Mouse (Mus musculus) MEL-GATA-1-ER (cell line): ENCODE data around the gene Krt76.

Experiments used
- DNase-seq: peaks from one replicate; pipeline ENCODE4 v3.0.0-alpha.2; 2012; ENCODE audit warnings: low read depth; ENCODE audit errors: extremely low read depth

Gene Krt76

DNA sequence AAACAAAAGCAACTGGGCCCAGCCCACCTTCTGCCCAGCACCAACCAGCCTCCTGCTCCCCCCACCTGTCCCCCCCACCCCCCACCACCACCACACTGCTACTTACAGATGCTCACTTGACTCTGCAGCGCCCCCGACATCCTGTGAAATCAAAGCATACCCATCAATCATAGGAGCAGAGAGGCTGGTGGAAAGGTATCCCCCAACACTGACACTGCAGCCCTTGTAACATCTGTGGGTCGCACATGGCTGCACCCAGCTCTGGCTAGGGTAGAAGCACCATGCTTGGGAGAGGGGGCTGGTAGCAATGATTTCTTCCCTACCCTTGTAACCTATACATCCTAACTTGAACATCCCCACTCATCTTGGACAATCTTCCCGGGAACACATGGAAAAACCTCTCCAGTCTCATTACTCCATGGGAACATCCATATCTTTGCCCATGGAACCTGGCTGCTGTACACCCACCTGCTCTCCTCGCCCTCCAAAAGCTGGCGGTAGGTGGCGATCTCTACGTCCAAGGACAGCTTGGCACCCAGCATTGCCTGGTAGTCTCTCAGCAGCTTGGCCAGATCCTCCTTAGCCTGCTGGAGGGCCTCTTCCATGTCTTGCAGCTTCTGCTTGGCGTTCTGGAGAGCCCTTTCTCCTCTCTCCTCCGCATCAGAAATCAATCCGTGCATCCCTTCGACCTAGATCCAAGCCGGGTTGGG, 32.1 kb downstream of the Krt76 start:
- DNase-seq: no peak

DNA sequence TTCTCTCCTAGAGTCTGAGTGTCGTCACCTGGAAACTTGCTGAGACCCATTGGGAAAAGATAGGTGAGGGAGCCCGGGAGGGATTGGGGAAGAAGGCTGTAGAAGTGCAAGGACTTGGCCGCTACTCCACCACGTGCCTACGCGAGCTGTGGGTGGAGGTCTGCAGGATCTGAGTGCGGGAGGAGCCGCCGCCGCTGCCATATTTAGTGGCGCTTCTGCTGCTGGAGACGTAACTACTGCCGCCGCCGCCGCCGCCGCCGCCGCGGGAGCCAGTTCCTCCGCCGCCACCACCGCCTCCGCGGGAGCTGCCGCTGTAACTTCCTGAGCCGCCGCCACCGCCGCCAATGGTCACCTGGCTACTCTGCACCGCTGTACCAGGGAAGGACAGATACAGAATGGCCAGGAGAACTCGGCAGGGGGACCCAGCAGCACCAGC, 33.0 kb downstream of the Krt76 start:
- no peak for DNase-seq

DNA sequence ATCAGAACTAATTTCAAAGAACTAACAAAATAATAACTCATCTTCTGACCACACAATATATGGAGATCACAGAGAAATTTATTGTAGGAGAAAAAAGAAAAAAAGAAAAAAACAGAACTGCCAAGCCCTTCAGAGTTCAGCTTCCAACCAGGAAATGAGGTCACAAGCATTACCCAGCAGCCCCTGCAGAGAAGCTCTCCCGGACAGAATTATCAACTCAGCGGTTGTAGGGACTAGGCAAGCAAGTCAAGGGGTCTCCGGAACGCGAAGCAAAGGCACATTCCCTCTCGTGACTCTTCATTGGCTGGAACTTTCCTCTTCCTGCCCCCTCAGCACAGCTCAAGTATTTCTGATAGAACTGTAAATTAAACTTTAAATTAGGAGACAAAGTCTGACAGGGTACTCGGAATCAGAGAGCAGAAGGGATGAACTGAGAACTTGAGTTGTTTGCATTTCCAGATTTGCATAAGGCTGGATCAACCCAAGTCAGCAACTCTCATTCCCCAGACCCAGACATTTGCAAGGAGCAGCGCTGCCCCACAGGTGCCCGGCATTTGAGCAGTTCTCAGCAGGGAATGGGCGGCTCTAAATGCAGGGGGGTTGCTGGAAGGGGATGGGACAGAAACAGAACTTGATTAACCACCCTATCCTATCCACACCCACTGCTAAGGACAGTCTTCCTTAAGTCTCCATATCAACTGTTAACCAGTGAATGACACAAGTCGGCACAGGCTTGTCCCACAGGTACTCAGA, 33.9 kb downstream of the Krt76 start:
- DNase-seq: no peak

DNA sequence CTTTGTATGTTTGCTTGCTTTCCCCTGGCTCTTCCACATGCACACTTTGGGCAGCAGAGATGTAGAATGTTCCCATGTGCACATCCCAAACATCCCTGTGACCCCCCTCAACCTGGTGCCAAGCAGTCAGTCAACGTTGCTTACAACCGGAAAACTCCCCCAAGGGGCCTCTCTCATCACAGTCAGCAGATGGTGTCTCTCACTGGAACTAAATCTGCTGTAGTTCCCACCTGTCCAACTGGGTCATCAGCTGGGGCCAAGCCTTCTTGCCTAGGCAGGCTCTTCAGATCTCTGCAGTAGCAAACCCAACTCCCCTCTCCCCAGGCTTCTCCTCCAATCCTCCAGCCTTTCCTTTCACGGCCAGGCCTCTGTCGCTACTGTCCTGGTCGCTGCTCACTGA, 36.0 kb downstream of the Krt76 start:
- no peak for DNase-seq

DNA sequence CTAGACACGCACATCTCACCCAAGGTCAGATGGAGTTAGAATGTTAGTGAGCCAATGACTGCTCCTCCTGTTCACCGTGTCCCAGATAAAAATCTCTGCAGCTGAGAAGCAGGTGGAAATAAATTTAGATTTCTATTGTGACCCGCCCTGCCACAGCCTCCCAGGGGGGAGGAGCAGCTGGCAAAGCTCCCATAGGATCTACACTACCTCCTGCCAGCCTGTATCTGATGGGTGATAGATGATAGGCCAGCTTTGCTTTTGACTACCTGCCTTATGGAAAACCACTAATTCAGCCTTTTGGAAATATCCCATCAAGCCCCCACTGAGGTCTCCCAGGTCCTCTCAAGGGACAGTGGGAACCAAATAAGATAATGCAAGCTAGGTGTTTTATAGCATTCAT, 37.0 kb downstream of the Krt76 start:
- DNase-seq: no peak

DNA sequence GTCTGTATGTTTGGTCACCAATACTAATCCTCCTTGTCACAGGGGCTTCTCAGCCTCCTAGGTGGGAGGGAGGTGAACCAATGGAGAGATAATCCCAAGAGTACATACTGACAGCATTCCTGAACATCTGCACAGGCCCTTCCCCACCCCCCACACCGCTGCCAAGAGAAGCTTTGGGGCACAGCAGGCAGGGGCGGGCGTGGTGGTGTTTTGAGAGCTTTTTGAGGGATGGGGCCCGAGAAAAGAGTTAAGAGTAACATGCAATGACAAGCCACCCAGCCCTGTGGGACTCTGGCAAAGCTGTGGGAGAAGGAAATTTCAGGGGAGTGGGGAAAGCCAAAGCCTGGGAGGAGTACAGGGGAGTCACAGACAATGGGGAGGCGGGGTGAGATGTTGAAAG, 38.4 kb downstream of the Krt76 start:
- no peak for DNase-seq

DNA sequence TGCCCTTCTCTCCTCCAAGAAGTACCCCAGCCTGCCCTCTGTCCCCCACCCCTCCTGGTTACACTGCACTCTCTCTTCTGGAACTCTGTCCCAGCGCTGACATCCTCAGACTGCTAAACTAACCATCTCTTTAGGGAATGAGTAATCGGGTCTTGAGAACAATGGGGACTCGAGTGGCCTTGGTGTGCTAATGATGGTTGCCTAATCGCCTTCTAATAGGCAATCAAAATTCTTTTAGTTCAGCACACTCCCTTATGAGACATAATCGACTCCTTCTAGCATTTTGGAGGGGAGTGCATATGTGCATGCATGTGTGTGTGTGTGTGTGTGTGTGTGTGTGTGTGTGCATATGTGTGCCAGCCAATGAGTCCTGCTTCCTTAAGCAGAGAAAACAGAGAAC, 40.1 kb downstream of the Krt76 start:
- DNase-seq: no peak

DNA sequence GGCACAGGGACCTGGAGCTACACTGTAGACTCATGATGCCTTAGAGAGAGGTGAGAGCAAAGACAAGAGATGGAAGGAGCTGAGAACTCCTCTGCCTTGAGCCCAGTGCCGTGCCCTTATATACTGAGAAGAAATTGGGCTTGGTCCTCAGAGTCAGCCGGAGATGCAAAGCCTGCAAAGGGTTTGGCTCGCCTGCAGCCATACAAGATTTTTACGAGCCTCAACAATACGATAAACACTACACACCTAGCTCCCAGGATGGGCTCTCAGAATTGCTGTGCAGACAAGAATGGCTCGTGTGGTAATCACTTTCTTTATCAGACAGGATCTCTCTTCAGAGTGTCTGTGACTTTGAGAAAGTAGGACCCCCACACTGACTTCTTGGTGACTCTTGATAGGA, 42.0 kb downstream of the Krt76 start, which contains the start of gene Krt1:
Gene Krt1 (minus strand): TSS at position 101 of the 400 bp plus-strand sequence.
- DNase-seq: no peak

DNA sequence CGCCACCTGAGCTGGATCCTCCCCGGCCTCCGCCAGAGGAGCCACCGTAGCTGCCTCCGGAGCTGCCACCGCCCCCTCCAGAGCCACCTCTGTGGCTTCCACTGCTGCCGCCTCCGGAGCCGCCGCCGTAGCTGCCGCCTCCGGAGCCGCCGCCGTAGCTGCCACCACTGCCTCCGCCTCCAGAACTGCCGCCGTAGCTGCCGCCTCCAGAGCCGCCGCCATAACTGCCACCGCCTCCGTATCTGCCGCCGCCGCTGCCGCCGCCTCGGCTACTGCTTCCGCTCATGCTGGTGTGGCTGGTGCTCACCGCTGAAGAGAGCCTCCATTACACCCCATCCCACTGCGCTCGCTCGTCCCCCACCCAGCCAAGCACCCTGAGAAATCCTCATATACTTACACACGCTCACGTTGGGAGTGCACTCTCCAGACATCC, 46.7 kb downstream of the Krt76 start:
- no peak for DNase-seq

DNA sequence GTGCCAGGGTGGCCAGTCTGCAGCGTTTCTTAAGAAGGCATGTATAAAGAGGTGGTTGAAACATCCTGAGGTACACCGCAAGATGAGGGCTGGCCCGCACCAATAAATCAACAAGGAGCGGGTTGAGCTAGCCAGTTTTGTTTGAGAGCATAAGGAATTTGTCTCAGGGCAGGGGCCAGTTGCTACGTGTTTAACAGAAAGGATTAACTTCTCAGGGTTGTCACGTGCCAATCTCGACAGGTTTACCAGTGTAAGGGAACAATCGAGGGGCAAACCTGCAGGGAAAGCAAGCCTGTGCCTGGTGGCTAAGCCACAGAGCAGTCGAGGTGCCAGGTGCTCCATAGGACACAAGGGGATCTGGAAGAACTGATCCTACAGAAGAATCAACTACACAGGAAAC, 49.5 kb downstream of the Krt76 start:
- no peak for DNase-seq

DNA sequence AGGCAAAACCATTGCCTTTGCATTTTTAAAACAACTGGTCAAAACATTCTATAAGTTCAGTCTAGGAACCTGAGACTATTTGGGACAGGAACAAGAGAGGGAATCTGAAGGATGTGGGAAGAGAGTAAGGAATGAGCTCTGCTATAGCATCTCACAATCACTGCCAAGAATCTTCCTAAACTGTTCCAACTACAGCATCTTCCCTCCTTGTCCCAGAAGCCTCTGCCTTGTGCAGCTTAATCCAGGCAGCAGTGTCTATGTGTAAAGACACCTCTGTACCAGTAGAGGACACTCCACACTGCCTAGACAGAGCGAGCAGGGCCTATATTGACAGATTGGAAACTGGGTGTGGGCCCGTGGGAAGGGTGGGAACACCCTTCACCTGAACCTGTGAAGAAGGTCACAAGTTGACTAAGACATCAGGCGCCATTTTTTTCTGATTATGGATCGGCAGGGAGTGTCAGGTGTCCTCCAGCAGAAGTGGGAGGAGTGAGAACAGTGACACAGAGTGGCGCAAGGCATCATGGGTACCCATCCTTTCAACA, 57.9 kb downstream of the Krt76 start:
- DNase-seq: no peak
